Mouse (Mus musculus) olfactory bulb, adult 2 months (tissue): ENCODE measurements at regions not wholly inside any gene's neighbourhood (a gene's known extent, or its start where the extent isn't known, plus 50 kb on each side); places are given as distances from the start of the nearest gene placed in this dataset.

Experiments used
- CTCF ChIP-seq: fragments of 200-500 bp; IDR thresholded peaks from 2 replicates; pipeline ENCODE4 v1.5.1; 2012; ENCODE audit warnings: low read depth, mild to moderate bottlenecking, low read length, moderate library complexity; ENCODE audit not compliant: insufficient read depth
- POLR2A ChIP-seq: fragments of 200-500 bp; IDR thresholded peaks from 2 replicates; pipeline ENCODE4 v1.6.1; 2012; ENCODE audit warnings: mild to moderate bottlenecking, low read depth, low read length, moderate library complexity; ENCODE audit not compliant: insufficient read depth

- TF ChIP-seq CTCF = no peak
- TF ChIP-seq POLR2A = no peak
Observed at GRCm38 (mm10) chr3:144367766-144368116, 162.7 kb upstream of the Lmo4 start.
